Mouse (Mus musculus): ENCODE measurements at regions not wholly inside any gene's neighbourhood (a gene's known extent, or its start where the extent isn't known, plus 50 kb on each side); places are given as distances from the start of the nearest gene placed in this dataset.

DNA sequence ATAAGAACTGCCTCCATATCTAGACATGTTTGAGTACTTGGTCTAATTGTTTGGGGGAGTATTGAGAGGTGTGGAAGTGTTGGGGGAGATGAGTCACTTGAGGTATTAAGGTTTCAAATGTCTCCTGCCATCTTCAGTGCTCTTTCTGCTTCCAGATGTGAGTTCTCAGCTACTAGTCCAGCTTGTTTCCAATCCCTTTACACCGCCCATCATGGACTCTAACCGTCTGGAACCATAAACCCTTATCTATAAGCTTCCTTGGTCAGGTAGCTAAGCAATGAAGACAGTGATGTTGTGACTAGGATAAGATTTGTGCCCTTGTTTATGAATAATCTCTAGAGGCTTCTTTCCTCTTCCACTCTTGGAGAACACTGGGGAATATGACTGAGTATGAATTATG lies 183.7 kb downstream of the Galc start:
- no peak for TF ChIP-seq POLR2A (IDR thresholded peaks at IDR 0.05; ENCODE audit: borderline replicate concordance, extremely low read depth, insufficient read depth, insufficient read length)
- DNase-seq (ENCODE audit: low spot score) (no peak), ATAC-seq (ENCODE audit: low FRiP score, low read depth) (no peak)
- Histone ChIP-seq H3K9ac (ENCODE audit: low read depth, low read length, severe bottlenecking) (no peak overlapping the region), H3K4me2 (replicated peaks; ENCODE audit: low read depth, low read length, severe bottlenecking) (no peak overlapping the region), H3K27ac (replicated peaks; ENCODE audit: low read depth, low read length) (no peak overlapping the region), H3K9me3 (ENCODE audit: control insufficient read depth, low read length) (no peaks in the 10 kb centered on the region), H3K27me3 (ENCODE audit: control insufficient read depth, insufficient read depth, low read length) (no peaks in the 10 kb centered on the region), H3K4me1 (ENCODE audit: control insufficient read depth, insufficient read depth, low read length) (no peaks in the 10 kb centered on the region), H3K4me3 (replicated peaks; ENCODE audit: low read length) (no peak overlapping the region), H3K36me3 (ENCODE audit: control insufficient read depth, insufficient read depth, low read length) (no peaks in the 10 kb centered on the region)
- WGBS: 87% methylated on average over 2 of the region's 2 CpGs

DNA sequence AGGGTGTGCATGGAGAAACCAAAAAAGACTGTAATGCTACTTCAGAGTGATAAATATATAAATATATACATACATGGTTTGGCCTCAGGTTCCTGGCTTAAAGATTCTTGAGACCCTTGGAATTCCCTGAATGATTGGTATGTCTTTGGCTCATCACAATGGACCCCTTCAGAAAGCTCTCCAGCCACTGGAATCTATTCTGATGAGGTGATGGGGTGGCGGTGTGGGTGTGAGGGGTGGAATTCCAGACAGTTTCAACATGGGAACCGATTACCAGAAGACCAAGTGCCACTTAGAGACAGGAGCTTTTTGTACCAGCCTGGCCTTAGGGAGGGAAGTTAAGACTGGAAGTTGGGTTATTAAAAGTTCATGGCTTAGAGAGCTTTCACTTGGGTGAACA lies 190.1 kb downstream of the Galc start:
- 49% methylated on average over 2 of the region's 2 CpGs for WGBS
- Histone ChIP-seq H3K27me3 (ENCODE audit: control insufficient read depth, insufficient read depth, low read length) (no peaks in the 10 kb centered on the region), H3K27ac (replicated peaks; ENCODE audit: low read depth, low read length) (no peak overlapping the region), H3K4me1 (ENCODE audit: control insufficient read depth, insufficient read depth, low read length) (no peaks in the 10 kb centered on the region), H3K4me2 (replicated peaks; ENCODE audit: low read depth, low read length, severe bottlenecking) (no peak overlapping the region), H3K9me3 (ENCODE audit: control insufficient read depth, low read length) (no peaks in the 10 kb centered on the region), H3K4me3 (replicated peaks; ENCODE audit: low read length) (no peak overlapping the region), H3K9ac (ENCODE audit: low read depth, low read length, severe bottlenecking) (no peak overlapping the region), H3K36me3 (ENCODE audit: control insufficient read depth, insufficient read depth, low read length) (no peaks in the 10 kb centered on the region)
- DNase-seq (ENCODE audit: low spot score) (no peak), ATAC-seq (ENCODE audit: low FRiP score, low read depth) (no peak)
- no peak for TF ChIP-seq POLR2A (IDR thresholded peaks at IDR 0.05; ENCODE audit: borderline replicate concordance, extremely low read depth, insufficient read depth, insufficient read length)

DNA sequence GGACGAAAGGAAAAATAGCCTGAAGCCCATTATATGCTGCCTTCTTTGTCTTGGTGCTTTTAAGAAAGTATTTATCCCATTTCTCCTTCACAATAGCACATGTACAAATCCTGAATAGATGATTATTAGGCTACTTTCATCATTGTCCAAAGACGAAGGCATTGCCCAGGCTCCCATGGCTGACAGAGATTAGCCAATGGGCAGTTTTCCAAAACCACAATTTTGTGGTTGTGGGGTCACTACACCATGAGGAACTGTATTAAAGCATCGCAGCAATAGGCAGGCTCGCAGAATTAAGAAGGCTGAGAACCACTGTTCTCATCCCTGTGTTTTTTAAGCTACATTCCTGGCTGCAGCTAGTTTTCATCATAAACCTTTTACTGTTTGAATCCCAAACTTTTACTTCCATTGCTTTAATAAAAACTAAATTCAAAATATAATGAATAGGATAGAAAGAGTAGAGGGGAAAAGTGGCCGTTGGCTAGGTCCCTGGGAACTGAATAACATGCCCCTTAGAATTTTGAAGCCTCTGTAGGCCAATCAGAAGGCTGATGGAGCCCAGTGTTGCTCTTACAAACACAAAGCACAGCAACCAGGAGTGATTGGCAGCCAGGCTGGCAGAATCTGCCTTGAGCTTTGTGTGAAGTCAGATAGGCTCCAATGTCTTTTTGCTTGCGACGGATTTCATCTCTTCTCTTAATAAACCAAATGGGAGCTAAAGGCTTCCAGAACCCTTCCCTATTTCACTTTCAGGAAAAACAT lies 199.7 kb downstream of the Galc start:
- no peak overlapping the region for H3K4me3 ChIP-seq (replicated peaks; ENCODE audit: low read length)
- H3K4me2 ChIP-seq (replicated peaks; ENCODE audit: low read depth, low read length, severe bottlenecking): no peak overlapping the region
- H3K27me3 ChIP-seq (ENCODE audit: control insufficient read depth, insufficient read depth, low read length): no peaks in the 10 kb centered on the region
- H3K36me3 ChIP-seq (ENCODE audit: control insufficient read depth, insufficient read depth, low read length): no peaks in the 10 kb centered on the region
- H3K27ac ChIP-seq (replicated peaks; ENCODE audit: low read depth, low read length): no peak overlapping the region
- H3K9ac ChIP-seq (ENCODE audit: low read depth, low read length, severe bottlenecking): no peak overlapping the region
- H3K9me3 ChIP-seq (ENCODE audit: control insufficient read depth, low read length): 0 out of 2 replicates have a peak, but pooled peaks cover 4% of the 10 kb centered on the region
- DNase-seq (ENCODE audit: low spot score) (no peak), ATAC-seq (ENCODE audit: low FRiP score, low read depth) (no peak)
- no peaks in the 10 kb centered on the region for H3K4me1 ChIP-seq (ENCODE audit: control insufficient read depth, insufficient read depth, low read length)
- 77% methylated on average over 7 of the region's 7 CpGs for whole genome bisulfite sequencing
- no peak for TF ChIP-seq POLR2A (IDR thresholded peaks at IDR 0.05; ENCODE audit: borderline replicate concordance, extremely low read depth, insufficient read depth, insufficient read length)

DNA sequence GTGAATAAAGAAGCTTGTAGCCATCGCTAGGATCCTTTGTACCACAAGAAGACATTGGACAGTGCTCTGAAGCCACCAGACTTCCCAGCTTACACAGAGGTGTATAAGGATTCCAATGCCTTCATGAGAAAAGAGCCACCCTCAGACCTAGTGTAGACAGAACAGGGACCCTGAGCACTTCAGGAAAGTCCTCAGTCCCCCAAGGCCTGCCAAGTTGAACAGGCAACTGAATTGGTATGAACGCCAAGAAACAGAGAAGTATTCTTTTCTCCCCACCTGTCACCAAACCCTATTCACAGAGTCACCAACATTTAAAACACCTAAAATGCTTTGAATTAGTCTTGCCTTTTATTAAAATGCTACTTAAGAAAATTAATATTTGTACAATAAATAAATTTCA lies 200.3 kb downstream of the Galc start:
- 87% methylated on average over 2 of the region's 2 CpGs for WGBS
- Histone ChIP-seq H3K4me2 (replicated peaks; ENCODE audit: low read depth, low read length, severe bottlenecking) (no peak overlapping the region), H3K9me3 (ENCODE audit: control insufficient read depth, low read length) (0 out of 2 replicates have a peak, but pooled peaks cover 4% of the 10 kb centered on the region), H3K27ac (replicated peaks; ENCODE audit: low read depth, low read length) (no peak overlapping the region), H3K4me1 (ENCODE audit: control insufficient read depth, insufficient read depth, low read length) (no peaks in the 10 kb centered on the region), H3K4me3 (replicated peaks; ENCODE audit: low read length) (no peak overlapping the region), H3K36me3 (ENCODE audit: control insufficient read depth, insufficient read depth, low read length) (no peaks in the 10 kb centered on the region), H3K9ac (ENCODE audit: low read depth, low read length, severe bottlenecking) (no peak overlapping the region), H3K27me3 (ENCODE audit: control insufficient read depth, insufficient read depth, low read length) (no peaks in the 10 kb centered on the region)
- DNase-seq (ENCODE audit: low spot score): no peak
- ATAC-seq (ENCODE audit: low FRiP score, low read depth): no peak
- no peak for TF ChIP-seq POLR2A (IDR thresholded peaks at IDR 0.05; ENCODE audit: borderline replicate concordance, extremely low read depth, insufficient read depth, insufficient read length)

DNA sequence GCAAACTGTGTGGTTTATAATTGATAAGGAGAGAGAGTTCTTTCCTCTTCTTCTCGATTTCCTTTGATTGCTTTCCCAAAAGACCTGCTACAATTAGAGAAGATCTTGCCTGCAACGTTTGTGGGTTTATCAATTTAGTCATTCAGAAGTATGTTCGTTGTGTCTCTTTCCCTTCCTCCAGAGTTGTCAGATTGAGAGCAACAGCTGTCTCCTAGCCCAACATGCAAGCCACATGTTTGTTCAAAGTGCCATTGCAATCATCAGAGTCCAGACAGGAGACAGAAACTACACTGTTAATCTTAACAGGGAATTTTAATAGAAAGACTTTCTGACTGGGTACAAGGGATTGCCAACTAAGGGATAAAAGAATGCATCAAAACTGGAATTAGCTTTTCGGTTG lies 208.3 kb downstream of the Galc start:
- no peaks in the 10 kb centered on the region for H3K27me3 ChIP-seq (ENCODE audit: control insufficient read depth, insufficient read depth, low read length)
- H3K27ac ChIP-seq (replicated peaks; ENCODE audit: low read depth, low read length): no peak overlapping the region
- H3K4me1 ChIP-seq (ENCODE audit: control insufficient read depth, insufficient read depth, low read length): peaks cover 9% of the 10 kb centered on the region
- H3K4me3 ChIP-seq (replicated peaks; ENCODE audit: low read length): no peak overlapping the region
- H3K36me3 ChIP-seq (ENCODE audit: control insufficient read depth, insufficient read depth, low read length): no peaks in the 10 kb centered on the region
- H3K4me2 ChIP-seq (replicated peaks; ENCODE audit: low read depth, low read length, severe bottlenecking): no peak overlapping the region
- H3K9ac ChIP-seq (ENCODE audit: low read depth, low read length, severe bottlenecking): no peak overlapping the region
- ATAC-seq (ENCODE audit: low FRiP score, low read depth): no peak
- no peak for TF ChIP-seq POLR2A (IDR thresholded peaks at IDR 0.05; ENCODE audit: borderline replicate concordance, extremely low read depth, insufficient read depth, insufficient read length)
- 48% methylated on average over 4 of the region's 4 CpGs for WGBS
- H3K9me3 ChIP-seq (ENCODE audit: control insufficient read depth, low read length): no peaks in the 10 kb centered on the region
- DNase-seq (ENCODE audit: low spot score): no peak
